ENCODE assay signal across 12 mouse cellular contexts in genomic region chr13:110688796-110689195, GRCm38 (mm10).
"Had no signal": no experiment of that assay in that cellular context is flagged by ENCODE, and none has a peak within 500 bp of the region (broad histone marks: within the 10 kb centered on the region; RNA-seq: fewer than 3 reads in every experiment).

No protein-coding gene starts in this region.

- DNase-seq: kidney, adult 18-20 months; kidney, adult 9 months; kidney, postnatal 14 days; kidney, postnatal 4 days; liver, embryonic 13.5 days; lung, adult 2 months; lung, postnatal 14 days; lung, postnatal 4 days; right cerebral cortex, postnatal 4 days; thymus, adult 2 months; thymus, postnatal 14 days; thymus, postnatal 4 days had no signal
